Mouse (Mus musculus) c-Kit-positive CD71-positive TER-119-negative erythroid progenitor cells, embryonic 14.5 days (primary cell): Measurements from ENCODE around the gene Sumo2.
A peak's percentile ranks its signal among the peaks of the same experiment; 100 is the strongest.
"Not testable (repeated sequence)": the region's sequence is repeated elsewhere in the genome, so short reads cannot be mapped to it uniquely, and the experiment has no call there.

Experiments
- DNase-seq: peaks from one replicate; pipeline ENCODE4 v3.0.0-alpha.2; 2013; ENCODE audit warnings: low read depth

The Sumo2 gene

GRCm38 (mm10) chr11:115519581-115519980 lies 16.5 kb downstream of the Sumo2 start:
- DNase-seq = no peak

- DNase-seq = no peak
Measured at GRCm38 (mm10) chr11:115518693-115519092, 17.4 kb downstream of the Sumo2 start.

- no peak for DNase-seq
Measured at GRCm38 (mm10) chr11:115516942-115517341, 19.1 kb downstream of the Sumo2 start.

GRCm38 (mm10) chr11:115515021-115515420 lies 21.1 kb downstream of the Sumo2 start:
- no peak for DNase-seq

DNA sequence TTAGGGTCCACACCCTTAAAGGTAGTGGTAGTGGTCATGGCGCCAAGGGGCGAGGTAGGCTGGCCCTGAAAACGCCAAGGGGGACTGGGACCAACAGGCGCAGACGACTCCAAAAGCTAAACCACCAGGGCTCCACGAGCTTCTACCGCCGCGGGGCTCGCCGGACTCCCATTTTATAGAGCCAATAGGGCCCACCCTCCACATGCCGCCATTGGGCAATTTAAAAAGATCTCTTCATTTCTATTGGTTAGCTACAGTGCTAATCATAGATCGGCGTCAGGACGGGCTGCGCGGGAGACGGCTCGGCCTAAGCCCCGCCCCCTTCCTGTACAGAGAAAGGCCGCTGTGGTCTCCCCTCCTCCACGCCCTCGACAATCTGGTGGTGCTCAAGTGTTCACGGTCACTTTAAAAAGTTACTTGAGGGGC lies 21.8 kb downstream of the Sumo2 start, which contains the start of gene Jpt1:
Gene Jpt1 (minus strand): TSS at position 150 of the 426 bp plus-strand sequence.
- DNase-seq = peak; percentile 92

GRCm38 (mm10) chr11:115513271-115514237 lies 22.5 kb downstream of the Sumo2 start:
- DNase-seq = peak; percentile 48

- no peak for DNase-seq
Measured at GRCm38 (mm10) chr11:115512407-115513183, 23.5 kb downstream of the Sumo2 start.

GRCm38 (mm10) chr11:115512004-115512403 lies 24.1 kb downstream of the Sumo2 start:
- no peak for DNase-seq

- peak; percentile 69 for DNase-seq
Measured at GRCm38 (mm10) chr11:115511121-115511520, 25.0 kb downstream of the Sumo2 start.

- DNase-seq = no peak
Measured at GRCm38 (mm10) chr11:115510507-115510888, 25.6 kb downstream of the Sumo2 start.

DNA sequence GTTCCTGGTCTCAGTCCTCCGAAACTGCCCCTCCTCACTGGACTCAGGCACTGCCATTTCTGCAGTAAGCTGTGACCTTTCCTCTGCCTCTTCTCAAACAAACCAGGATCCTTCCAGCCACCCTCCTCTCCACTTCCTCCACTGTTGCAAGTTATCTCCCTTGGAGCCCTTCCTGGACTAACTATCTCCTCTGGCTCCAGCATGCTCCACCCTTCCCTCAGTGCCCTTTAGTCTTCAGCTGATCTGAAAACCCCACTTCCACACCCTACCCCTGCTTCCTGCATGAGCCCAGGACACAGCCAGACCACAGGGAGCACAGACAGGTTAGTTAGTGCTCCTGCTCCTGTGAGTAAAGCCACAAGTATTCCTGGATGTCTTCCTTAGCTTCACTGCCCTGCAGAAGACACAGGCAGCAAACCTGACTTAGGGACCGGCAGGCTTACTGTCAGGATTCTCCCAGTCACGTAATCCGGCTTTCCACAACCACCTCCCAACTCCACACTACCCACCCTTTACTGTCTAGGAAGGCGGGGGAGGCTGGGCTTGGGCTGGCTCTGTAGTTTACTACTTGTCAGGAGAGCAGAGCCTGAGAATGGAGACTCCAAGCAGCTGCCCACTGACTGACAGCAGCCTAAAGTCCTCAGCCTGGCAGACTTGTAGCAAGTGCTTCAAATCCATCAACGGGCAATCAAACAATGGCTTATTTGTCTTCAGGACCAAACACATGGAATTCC lies 26.1 kb downstream of the Sumo2 start:
- DNase-seq = no peak

DNA sequence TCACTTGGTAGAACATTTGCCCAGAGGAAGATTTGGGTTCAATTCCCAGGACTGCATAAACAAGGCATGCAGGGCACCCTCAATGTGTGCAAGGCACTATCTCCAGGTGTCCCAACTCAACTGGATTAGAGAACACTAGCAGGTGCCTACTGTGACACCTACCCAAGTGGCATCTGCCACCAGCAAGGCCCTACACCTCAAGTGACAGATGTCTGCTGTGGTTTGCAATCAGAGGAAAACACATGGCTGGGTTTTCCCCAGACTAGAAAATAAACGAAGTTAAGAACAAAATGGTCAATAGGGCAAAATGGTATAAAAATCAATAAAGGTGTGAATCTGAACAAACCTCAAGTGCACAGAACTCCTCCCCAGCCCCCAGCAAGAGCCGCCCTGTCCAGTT lies 28.0 kb downstream of the Sumo2 start:
- DNase-seq = peak; percentile 41

- peak; percentile 54 for DNase-seq
Measured at GRCm38 (mm10) chr11:115506586-115506985, 29.5 kb downstream of the Sumo2 start.

GRCm38 (mm10) chr11:115502636-115503035 lies 33.4 kb downstream of the Sumo2 start:
- DNase-seq = no peak

GRCm38 (mm10) chr11:115496559-115496958 lies 39.5 kb downstream of the Sumo2 start:
- DNase-seq = not testable (repeated sequence)

DNA sequence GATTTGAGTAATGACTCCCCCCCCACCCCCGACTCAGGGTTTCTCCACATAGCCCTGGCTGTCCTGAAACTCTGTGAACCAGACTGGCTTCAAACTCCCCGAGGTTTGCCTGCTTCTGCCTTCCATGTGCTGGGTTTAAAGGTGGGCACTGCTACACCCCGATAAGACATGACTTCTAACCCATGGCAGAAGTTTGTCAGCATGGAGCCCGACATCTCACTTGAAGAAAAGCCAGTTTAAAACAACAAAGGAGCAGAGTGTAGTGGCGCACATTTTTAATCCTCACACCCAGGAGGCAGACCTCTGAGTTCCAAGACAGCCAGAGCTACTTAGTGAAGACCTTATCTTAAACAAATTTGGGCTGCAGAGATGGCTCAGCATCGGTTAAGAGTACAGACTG lies 43.7 kb downstream of the Sumo2 start:
- DNase-seq = no peak

- DNase-seq = peak; percentile 75
Measured at GRCm38 (mm10) chr11:115491356-115492083, 44.6 kb downstream of the Sumo2 start, which contains the start of gene Nt5c. Gene Nt5c (minus strand): TSS chr11:115491862.

- no peak for DNase-seq
Measured at GRCm38 (mm10) chr11:115490441-115491355, 45.4 kb downstream of the Sumo2 start.

- DNase-seq = no peak
Measured at GRCm38 (mm10) chr11:115488551-115489104, 47.4 kb downstream of the Sumo2 start.

DNA sequence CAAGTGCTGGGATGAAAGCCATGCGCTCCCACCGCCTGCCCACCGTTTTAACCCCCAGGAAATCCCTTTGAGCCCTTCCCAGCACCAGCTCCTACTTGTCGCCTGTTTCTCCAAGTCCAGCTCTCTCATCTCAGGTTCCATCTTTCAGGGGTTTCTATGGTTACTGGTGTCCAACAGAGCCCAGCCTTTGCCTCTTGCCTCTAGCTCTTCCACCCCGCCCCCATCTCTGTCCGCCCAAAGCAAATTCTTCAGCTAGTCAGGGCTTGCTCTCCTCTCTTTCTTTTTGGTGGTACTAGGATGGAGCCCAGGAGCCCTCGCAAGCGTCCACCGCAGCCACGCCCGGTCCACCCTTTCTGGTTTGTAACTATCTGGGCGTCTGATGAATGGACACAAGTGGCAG lies 50.9 kb downstream of the Sumo2 start:
- DNase-seq = no peak
